Mouse (Mus musculus) heart, postnatal 0 days (tissue): ENCODE results near the gene Tmprss13.

Experiments
- CTCF ChIP-seq: IDR thresholded peaks from 2 replicates; pipeline ENCODE4 v1.5.1; 2016; ENCODE audit warnings: antibody characterized with exemption, control low read depth, low read depth
- EP300 ChIP-seq: IDR thresholded peaks from 2 replicates; pipeline ENCODE4 v1.6.1; 2016; ENCODE audit warnings: antibody characterized with exemption, low read depth

DNA sequence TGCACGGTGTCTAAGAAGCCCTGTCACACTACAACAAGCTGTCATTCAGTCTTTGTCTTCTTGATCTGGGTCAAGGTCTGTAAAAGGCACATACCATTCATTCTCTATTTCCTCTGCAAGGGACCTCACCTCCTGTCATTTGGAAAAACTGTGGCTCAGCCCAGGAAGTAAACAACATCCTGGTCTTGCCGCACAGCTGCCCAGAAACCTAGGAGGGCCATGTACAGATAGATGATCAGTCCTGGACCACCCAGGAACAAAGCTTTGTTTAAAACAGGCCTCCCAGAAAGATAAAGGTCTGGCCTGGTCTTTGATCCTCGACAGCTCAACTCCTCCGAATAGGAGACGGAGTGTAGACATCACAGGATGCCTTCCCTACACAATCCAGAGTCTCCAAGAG lies 31.0 kb downstream of the Tmprss13 start:
- TF ChIP-seq CTCF: no peak
- no peak for TF ChIP-seq EP300
